Mouse (Mus musculus): Measurements from ENCODE around the gene Adgrf1.

The Adgrf1 gene

DNA sequence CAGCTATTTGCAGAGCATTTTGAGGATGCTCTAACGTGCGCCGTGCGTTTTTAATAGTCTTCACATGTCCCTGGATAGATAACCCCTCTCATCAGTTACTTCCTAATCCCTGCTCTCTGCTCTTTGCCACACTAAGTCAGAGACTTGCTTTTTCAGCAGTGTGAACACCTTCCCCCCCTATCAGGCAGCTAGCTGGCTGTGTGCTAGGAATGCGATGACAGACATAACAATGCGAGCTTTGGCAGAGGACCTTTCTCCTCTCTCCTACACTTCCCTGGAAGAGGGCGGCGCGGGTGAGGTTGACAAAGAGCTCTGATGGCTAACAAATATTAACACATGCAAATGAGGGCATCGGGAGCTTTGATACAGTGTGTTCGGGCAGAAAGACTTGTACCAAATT is 92.2 kb downstream of the Adgrf1 start:
- DNase-seq (ENCODE audit: low spot score), result no peak

DNA sequence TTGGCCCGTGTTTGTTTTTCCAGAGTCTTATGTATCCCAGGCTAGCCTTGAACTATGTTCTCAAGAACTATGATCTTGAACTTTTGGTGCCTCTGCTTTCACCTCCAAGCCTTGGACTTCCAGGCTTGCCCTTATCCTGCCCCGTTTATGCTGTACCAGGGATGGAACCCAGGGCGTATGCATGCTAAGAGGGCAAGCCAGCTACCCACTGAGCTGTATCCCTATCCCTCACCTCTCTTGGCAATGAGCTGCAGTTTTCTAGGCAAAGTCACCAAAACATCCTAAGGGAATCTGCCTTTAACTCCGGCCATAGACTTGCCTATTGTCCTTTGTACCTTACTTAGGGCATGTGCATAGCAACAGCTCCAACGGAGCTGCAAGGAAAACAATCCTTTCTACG is 92.8 kb downstream of the Adgrf1 start:
- no peak for DNase-seq (ENCODE audit: low spot score)

DNA sequence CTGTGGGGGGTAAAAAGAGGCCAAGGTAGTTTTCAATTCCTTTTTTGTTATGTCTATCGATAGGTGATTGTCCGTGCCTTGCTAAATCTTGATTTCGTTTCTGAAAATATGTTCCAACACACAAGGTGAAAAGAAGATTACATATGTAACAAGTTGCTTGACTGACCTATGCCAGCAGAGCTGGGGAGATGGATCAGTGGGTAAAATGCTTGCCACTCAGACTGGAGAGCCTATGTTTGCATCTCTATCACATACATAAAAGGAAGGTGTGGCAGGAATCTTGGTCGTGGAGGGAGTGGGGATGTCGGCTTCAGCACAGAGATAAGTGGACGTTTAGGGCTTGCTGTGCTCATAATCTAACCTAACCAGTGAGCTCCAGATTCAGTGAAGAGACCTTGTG is 93.8 kb downstream of the Adgrf1 start:
- DNase-seq (ENCODE audit: low spot score), result no peak

DNA sequence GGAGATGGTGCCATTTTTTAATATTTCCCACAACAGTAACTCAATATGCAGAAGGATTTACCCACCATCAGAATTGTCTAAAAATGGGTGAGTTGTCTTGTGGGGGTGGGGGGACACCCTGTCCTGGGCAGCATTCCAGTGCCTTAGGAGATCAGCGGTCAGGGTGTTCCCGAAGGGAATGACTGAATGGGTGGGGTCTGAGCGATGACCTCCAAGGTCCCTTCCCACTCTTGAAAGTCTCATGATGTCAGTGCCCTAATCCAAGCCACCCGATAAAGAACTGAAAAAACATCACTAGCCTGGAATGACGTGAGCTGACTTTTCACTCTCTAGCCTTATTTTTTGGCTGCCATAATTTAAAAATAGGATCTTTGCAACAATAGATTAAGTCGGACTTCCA is 95.2 kb downstream of the Adgrf1 start:
- DNase-seq (ENCODE audit: low spot score), result no peak

DNA sequence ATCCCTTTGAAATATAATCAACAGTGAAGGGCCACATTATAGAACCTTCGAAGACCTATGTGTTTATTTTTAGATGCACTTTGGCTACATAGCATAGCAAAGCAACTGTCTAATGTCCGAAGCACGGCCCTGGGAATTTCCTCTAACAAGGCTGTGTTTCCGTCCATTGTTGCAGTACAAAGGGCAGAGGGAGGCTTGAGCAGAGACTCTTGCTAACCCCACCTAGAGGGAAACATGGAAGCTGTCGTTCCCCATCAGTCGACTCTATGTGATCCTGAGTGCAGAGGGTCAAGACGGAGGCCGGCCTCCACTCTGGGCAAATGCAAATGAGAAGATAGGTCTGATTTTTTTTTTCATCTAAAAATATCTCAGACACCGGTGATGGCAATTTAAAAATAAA is 96.4 kb downstream of the Adgrf1 start:
- DNase-seq (ENCODE audit: low spot score), result no peak

DNA sequence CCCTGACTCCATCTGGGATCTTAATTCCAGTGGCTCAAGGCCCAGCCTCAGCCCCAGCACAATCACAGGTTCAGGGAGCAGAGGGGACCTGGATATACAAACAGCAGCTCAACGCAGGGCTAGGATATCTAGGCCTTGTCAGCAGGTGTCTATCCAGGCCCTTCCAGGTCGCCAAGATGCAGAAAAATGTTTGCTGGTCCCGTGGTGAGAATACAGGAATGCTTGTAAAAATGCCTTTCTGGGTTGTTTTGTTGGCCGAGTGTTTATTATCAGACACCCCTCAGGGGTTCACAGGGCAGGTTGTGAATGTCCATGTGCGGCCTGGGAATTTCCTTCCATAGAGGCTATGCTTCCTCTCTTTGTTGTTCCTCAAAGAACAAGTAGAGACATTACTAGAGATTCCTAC is 98.0 kb downstream of the Adgrf1 start:
- no peak for DNase-seq (ENCODE audit: low spot score)

DNA sequence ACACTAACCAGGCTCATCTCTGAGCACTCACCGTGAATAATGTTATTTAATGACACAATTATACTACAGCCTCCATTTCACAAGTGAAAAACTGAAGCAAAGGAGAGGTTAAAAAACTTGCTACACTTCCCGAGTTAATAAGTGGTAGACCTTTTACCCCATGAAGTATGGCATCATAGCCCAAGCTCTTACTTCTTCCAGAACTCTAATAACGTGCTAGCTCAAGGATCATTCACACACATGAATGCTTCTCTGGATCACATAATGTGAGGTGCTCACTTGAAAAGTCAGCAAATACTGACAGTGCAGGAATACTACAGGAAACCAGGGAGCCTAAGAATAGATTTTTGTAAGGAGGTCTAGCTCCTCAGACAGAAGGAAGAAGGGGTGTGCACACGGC is 102.5 kb downstream of the Adgrf1 start:
- DNase-seq (ENCODE audit: low spot score), result no peak

DNA sequence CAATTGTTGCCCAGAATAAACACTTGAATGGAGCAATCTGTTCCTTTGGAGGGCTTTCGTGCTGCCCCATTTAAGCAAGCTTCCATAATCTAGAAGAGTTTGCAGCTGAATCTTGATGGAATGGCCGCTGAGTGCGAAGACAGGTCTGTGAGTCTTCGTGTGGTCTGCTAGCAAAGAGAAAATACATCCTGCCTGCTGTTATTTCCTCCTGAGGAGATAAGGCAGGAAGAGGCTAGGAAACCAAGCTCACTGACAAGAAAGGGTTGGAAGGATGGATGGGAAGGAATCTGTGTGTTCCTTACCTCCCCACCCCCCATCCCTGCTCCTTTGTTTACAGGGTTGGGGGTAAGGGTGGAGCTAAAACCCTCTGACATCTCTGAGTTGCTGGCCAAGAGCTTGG is 103.9 kb downstream of the Adgrf1 start:
- no peak for DNase-seq (ENCODE audit: low spot score)

Measured in ovary, postnatal 14 days (tissue).